Mouse (Mus musculus) limb, embryonic 14.5 days (tissue): Measurements from ENCODE around the gene Tgfbrap1. TPM values are rescaled to one million over a fixed set of nuclear protein-coding genes. Genes with fewer than 3 reads are reported as not detected.
A peak's percentile ranks its signal among the peaks of the same experiment; 100 is the strongest.

Source experiments
- ATAC-seq: fragments of 200-750 bp; cut with Nextera tagmentation; 2 replicates; pipeline ENCODE4 v1.8.0; 2017; ENCODE audit warnings: low read depth, moderate number of reproducible peaks, moderate TSS enrichment; ENCODE audit not compliant: low FRiP score
- DNase-seq: peaks from one replicate; pipeline ENCODE4 v3.0.0-alpha.2; 2015; ENCODE audit warnings: low spot score
- H3K27ac ChIP-seq: fragments of 300-500 bp; sonication (generic); replicated peaks from 2 replicates; pipeline ENCODE4 v1.5.1; 2014; ENCODE audit warnings: low read depth, mild to moderate bottlenecking, low read length, moderate library complexity, mixed read lengths
- H3K27me3 ChIP-seq: fragments of 300-500 bp; sonication (generic); 2 replicates; pipeline ENCODE4 v1.6.1; 2014; ENCODE audit warnings: low read length, mixed read lengths; ENCODE audit not compliant: control insufficient read depth, insufficient read depth
- H3K36me3 ChIP-seq: fragments of 300-500 bp; sonication (generic); 2 replicates; pipeline ENCODE4 v1.6.1; 2014; ENCODE audit warnings: mild to moderate bottlenecking, low read length, moderate library complexity, mixed read lengths; ENCODE audit not compliant: control insufficient read depth, insufficient read depth
- H3K4me1 ChIP-seq: fragments of 300-500 bp; sonication (generic); 2 replicates; pipeline ENCODE4 v1.6.1; 2014; ENCODE audit warnings: antibody characterized with exemption, low read length, mixed read lengths; ENCODE audit not compliant: control insufficient read depth, insufficient read depth
- H3K4me2 ChIP-seq: fragments of 300-500 bp; sonication (generic); replicated peaks from 2 replicates; pipeline ENCODE4 v1.6.1; 2014; ENCODE audit warnings: low read depth, mild to moderate bottlenecking, low read length, moderate library complexity; ENCODE audit not compliant: severe bottlenecking
- H3K4me3 ChIP-seq: fragments of 300-500 bp; sonication (generic); replicated peaks from 2 replicates; pipeline ENCODE4 v1.5.1; 2014; ENCODE audit warnings: low read length
- H3K9ac ChIP-seq: fragments of 300-500 bp; sonication (generic); 2 replicates; pipeline ENCODE4 v1.6.1; 2014; ENCODE audit warnings: mild to moderate bottlenecking, low read depth, low read length, moderate library complexity; ENCODE audit not compliant: severe bottlenecking
- H3K9me3 ChIP-seq: fragments of 300-500 bp; sonication (generic); 2 replicates; pipeline ENCODE4 v1.6.1; 2016; ENCODE audit warnings: low read length; ENCODE audit not compliant: control insufficient read depth
- POLR2A ChIP-seq: fragments of 200-500 bp; IDR thresholded peaks from 2 replicates; pipeline ENCODE4 v1.8.0; 2012; ENCODE audit warnings: inconsistent platforms, mild to moderate bottlenecking, moderate library complexity, borderline replicate concordance; ENCODE audit not compliant: insufficient read depth, insufficient read length; ENCODE audit errors: extremely low read depth
- WGBS: fragments of 180-500 bp; shearing (Covaris S2); extraction: QIAGEN DNeasy Blood & Tissue Kit; methylation state at CpG from one replicate; pipeline ENCODE4 v1.1.7; 2014; 5-methylcytosine and 5-hydroxymethylcytosine counted together
- polyA plus RNA-seq, 2 experiments: library from polyadenylated mRNA; depleted of rRNA in 1 of 2; stranded (reverse) in 1 of 2; unstranded in 1 of 2; fragments of >200 nt; fragmentation: Nextera tagmentation in 1 of 2; extraction: Ambion mirVana in 1 of 2; gene quantifications; 2 replicates each; pipeline versions ENCODE4 v1.2.1 to v1.2.3; 2012 to 2014

Gene Tgfbrap1
- polyA plus RNA-seq, 2 experiments: 12.8 to 22.7 TPM

GRCm38 (mm10) chr1:43143284-43143683 lies 44.8 kb upstream of the Tgfbrap1 start:
- TF ChIP-seq POLR2A: no peak

GRCm38 (mm10) chr1:43142849-43143248 lies 44.4 kb upstream of the Tgfbrap1 start:
- H3K9me3 ChIP-seq: no peaks in the 10 kb centered on the region
- no peak overlapping the region for H3K4me3 ChIP-seq
- H3K4me1 ChIP-seq: no peaks in the 10 kb centered on the region
- no peaks in the 10 kb centered on the region for H3K36me3 ChIP-seq
- ATAC-seq (no peak), DNase-seq (no peak)
- H3K9ac ChIP-seq: no peak overlapping the region
- WGBS: 76% methylated on average over 6 of the region's 6 CpGs
- H3K27ac ChIP-seq: no peak overlapping the region
- no peaks in the 10 kb centered on the region for H3K27me3 ChIP-seq
- TF ChIP-seq POLR2A: no peak
- no peak overlapping the region for H3K4me2 ChIP-seq

More at GRCm38 (mm10) chr1:43143284-43143683, 44.8 kb upstream of the Tgfbrap1 start:
- 79% methylated on average over 4 of the region's 4 CpGs for WGBS
- Histone ChIP-seq H3K9ac (no peak overlapping the region), H3K4me3 (no peak overlapping the region), H3K4me2 (no peak overlapping the region), H3K27me3 (no peaks in the 10 kb centered on the region), H3K4me1 (no peaks in the 10 kb centered on the region), H3K9me3 (no peaks in the 10 kb centered on the region), H3K27ac (no peak overlapping the region), H3K36me3 (no peaks in the 10 kb centered on the region)
- ATAC-seq (no peak), DNase-seq (no peak)

- Histone ChIP-seq H3K4me3 (no peak overlapping the region), H3K27ac (no peak overlapping the region), H3K36me3 (0 out of 2 replicates have a peak, but pooled peaks cover 3% of the 10 kb centered on the region), H3K4me2 (no peak overlapping the region), H3K27me3 (no peaks in the 10 kb centered on the region), H3K9me3 (no peaks in the 10 kb centered on the region), H3K4me1 (no peaks in the 10 kb centered on the region), H3K9ac (no peak overlapping the region)
- WGBS: 79% methylated on average over 11 of the region's 11 CpGs
- no peak for TF ChIP-seq POLR2A
- DNase-seq: no peak
- ATAC-seq: no peak
These were observed 43.1 kb upstream of the Tgfbrap1 start for GRCm38 (mm10) chr1:43141555-43141961.

GRCm38 (mm10) chr1:43139587-43140266 lies 41.3 kb upstream of the Tgfbrap1 start:
- Histone ChIP-seq H3K9me3 (no peaks in the 10 kb centered on the region), H3K9ac (no peak overlapping the region), H3K4me3 (no peak overlapping the region), H3K36me3 (0 out of 2 replicates have a peak, but pooled peaks cover 3% of the 10 kb centered on the region), H3K27ac (no peak overlapping the region), H3K4me1 (no peaks in the 10 kb centered on the region), H3K27me3 (no peaks in the 10 kb centered on the region), H3K4me2 (no peak overlapping the region)
- DNase-seq: peak; percentile 91
- WGBS: 50% methylated on average over 8 of the region's 8 CpGs
- TF ChIP-seq POLR2A: no peak
- peak; percentile 67 for ATAC-seq

GRCm38 (mm10) chr1:43138268-43138812 lies 39.9 kb upstream of the Tgfbrap1 start:
- Histone ChIP-seq H3K27me3 (no peaks in the 10 kb centered on the region), H3K9ac (no peak overlapping the region), H3K4me1 (no peaks in the 10 kb centered on the region), H3K9me3 (no peaks in the 10 kb centered on the region), H3K36me3 (0 out of 2 replicates have a peak, but pooled peaks cover 3% of the 10 kb centered on the region), H3K4me3 (no peak overlapping the region), H3K27ac (no peak overlapping the region), H3K4me2 (no peak overlapping the region)
- no peak for TF ChIP-seq POLR2A
- WGBS: 65% methylated on average over 15 of the region's 15 CpGs
- DNase-seq: no peak
- ATAC-seq: no peak
